Mouse (Mus musculus) heart, adult 2 months (tissue): ENCODE data around the gene Ap4e1.

Source experiments
- CTCF ChIP-seq: fragments of 200-600 bp; IDR thresholded peaks from 2 replicates; pipeline ENCODE4 v1.8.1; 2022; ENCODE audit warnings: antibody characterized with exemption, mild to moderate bottlenecking, moderate library complexity
- EP300 ChIP-seq: fragments of 200-500 bp; IDR thresholded peaks from 2 replicates; pipeline ENCODE4 v1.6.1; 2011; ENCODE audit warnings: low read depth, low read length, control low read depth; ENCODE audit not compliant: insufficient read depth
- POLR2A ChIP-seq: fragments of 200-500 bp; IDR thresholded peaks from 2 replicates; pipeline ENCODE4 v1.6.1; 2011; ENCODE audit warnings: mild to moderate bottlenecking, low read depth, low read length, control low read depth; ENCODE audit not compliant: insufficient read depth

DNA sequence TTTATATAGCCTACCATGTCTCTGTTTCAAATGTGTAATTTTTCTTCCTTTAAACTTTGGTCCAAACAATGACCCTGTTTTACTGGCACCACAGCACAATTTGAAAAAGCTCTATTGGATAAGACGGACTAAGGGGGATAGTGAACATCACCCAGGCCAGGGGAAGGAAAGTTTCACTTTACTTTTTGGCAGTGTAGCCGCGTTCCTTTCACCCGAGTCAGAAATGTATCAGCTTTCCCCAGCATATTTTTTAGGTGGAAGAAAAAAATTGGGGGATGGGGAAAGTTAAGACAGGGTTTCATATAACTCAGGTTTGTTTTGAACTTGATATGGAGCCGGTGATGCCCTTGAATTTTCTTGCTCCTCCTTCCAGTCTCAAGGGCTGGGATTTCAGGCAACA lies 1.0 kb upstream of the Ap4e1 start:
- no peak for TF ChIP-seq CTCF
- TF ChIP-seq POLR2A, result no peak
- no peak for TF ChIP-seq EP300
